Mouse (Mus musculus) embryo, embryonic 10.5 days (tissue): ENCODE measurements around the gene Pom121l12.

Source experiments
- DNase-seq: peaks from one replicate; pipeline ENCODE4 v3.0.0-alpha.2; 2015; ENCODE audit warnings: low spot score

Gene Pom121l12

GRCm38 (mm10) chr11:14598976-14599375, at the start of gene Pom121l12:
Pom121l12 (plus strand) TSS chr11:14599276.
- DNase-seq, result no peak

DNA sequence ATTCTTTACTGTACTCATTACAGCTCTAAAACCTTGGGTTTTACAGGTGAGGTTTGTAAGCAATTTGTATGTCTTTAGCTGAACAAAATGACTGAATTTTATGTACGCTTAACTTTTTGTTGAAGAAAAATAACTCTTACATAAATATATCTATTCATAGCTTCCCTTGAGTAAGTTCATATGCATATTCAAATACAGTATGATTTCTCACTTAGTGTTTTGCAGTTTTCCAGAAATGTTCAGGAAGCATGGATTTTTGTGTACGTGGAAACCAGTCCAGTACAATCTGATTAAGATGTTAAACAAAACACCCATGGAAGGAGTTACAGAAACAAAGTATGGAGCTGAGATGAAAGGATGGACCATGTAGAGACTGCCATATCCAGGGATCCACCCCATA, 12.8 kb downstream of the Pom121l12 start:
- no peak for DNase-seq
